Mouse (Mus musculus) ES-E14 (cell line): ENCODE measurements at regions not wholly inside any gene's neighbourhood (a gene's known extent, or its start where the extent isn't known, plus 50 kb on each side); places are given as distances from the start of the nearest gene placed in this dataset.

ENCODE experiments used
- CHD2 ChIP-seq: IDR thresholded peaks from 2 replicates; pipeline ENCODE4 v1.6.1; 2014; ENCODE audit warnings: mild to moderate bottlenecking, low read depth, low read length, inconsistent platforms
- HCFC1 ChIP-seq: IDR thresholded peaks from 2 replicates; pipeline ENCODE4 v1.6.1; 2012; ENCODE audit warnings: low read length, inconsistent platforms, borderline replicate concordance; ENCODE audit not compliant: insufficient read depth
- MAFK ChIP-seq: IDR thresholded peaks from 2 replicates; pipeline ENCODE4 v1.6.1; 2014; ENCODE audit warnings: mild to moderate bottlenecking, low read depth, low read length, inconsistent platforms; ENCODE audit not compliant: insufficient read depth
- ZC3H11A ChIP-seq: IDR thresholded peaks from 2 replicates; pipeline ENCODE4 v1.6.1; 2012; ENCODE audit warnings: low read depth, mild to moderate bottlenecking, inconsistent platforms, low read length, borderline replicate concordance

DNA sequence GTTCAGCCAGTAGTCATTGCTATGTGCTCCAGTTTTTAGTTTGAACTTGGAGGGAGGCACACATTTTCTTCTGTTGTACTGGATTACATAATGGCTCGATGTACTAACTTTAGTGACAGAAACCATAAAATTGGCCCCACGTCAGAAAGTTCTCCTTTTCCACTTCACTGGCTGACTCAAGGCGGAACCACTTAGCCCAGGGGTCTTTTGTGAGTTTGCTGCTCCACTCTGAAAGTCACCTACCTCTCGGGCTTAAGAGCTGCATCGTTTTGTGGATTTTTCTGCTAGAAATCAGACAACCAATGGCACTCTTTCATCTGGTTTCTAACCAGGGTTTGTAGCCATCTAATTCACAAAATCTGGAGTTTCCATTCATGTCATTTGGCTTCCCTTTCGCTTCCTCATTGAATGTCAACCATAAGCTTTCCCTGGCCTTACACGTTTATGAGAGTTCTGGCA lies 304.8 kb upstream of the Cited2 start:
- no peak for TF ChIP-seq ZC3H11A
- TF ChIP-seq MAFK = no peak
- no peak for TF ChIP-seq HCFC1
- no peak for TF ChIP-seq CHD2
